7 mouse cellular contexts compared by ENCODE assay signal in the genomic region with DNA sequence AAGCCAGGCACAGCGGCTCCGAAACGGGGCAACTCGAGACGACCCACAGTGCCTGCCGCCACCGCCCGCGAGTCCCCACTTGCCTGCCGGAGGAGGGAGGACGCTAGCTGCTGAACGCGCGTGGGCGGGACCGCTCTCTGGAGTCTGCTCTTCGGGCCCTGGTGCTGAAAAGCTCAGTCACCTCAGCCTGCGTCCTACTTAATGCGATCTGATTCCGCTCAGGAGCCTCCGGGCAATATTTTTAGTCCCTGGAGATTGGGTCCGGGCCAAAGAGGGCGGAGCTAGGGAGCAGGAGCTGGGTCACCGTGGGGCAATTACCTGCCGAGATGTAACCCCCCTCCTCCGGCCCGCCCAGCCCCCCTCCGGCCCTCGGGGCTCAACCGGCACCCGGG. TPM values are rescaled to one million over a fixed set of nuclear protein-coding genes. Genes with fewer than 3 reads are reported as not detected.
A peak's percentile ranks its signal among the peaks of the same experiment; 100 is the strongest.
DNase-seq lines count a peak whose midpoint lies in the region; ATAC-seq and TF ChIP-seq lines count a peak whose summit lies in the region.

No protein-coding gene starts in this region.

- peak overlapping the region; percentile 72 for H3K4me2 ChIP-seq in limb, embryonic 13.5 days (replicated peaks)
- H3K4me2 ChIP-seq in midbrain, embryonic 15.5 days, result peak overlapping the region; percentile 53

- peak; percentile 52 for ATAC-seq in limb, embryonic 13.5 days (ENCODE audit: low FRiP score, low read depth)
- ATAC-seq in midbrain, embryonic 15.5 days (replicated peaks), result peak; percentile 77

- peaks cover 16% of the 10 kb centered on the region for H3K4me1 ChIP-seq in limb, embryonic 13.5 days
- peaks cover 22% of the 10 kb centered on the region for H3K4me1 ChIP-seq in midbrain, embryonic 15.5 days
- peaks cover 28% of the 10 kb centered on the region; the same call in 1 of the 2 replicates for H3K4me1 ChIP-seq in spleen, adult 2 months (ENCODE audit: control insufficient read depth, insufficient read depth, insufficient read length)

- no peak for TF ChIP-seq CTCF in spleen, adult 2 months (IDR thresholded peaks at IDR 0.05; ENCODE audit: extremely low read depth, insufficient read depth, insufficient read length, insufficient replicate concordance)

- peak overlapping the region; percentile 87 for H3K4me3 ChIP-seq in limb, embryonic 13.5 days
- peak overlapping the region; percentile 95 for H3K4me3 ChIP-seq in midbrain, embryonic 15.5 days
- H3K4me3 ChIP-seq in spleen, adult 2 months (ENCODE audit: extremely low read depth, insufficient read depth, insufficient read length), result peak overlapping the region; percentile 74

- peak overlapping the region; percentile 90 for H3K9ac ChIP-seq in limb, embryonic 13.5 days
- H3K9ac ChIP-seq in midbrain, embryonic 15.5 days, result peak overlapping the region; percentile 92

- H3K27me3 ChIP-seq in limb, embryonic 13.5 days, result no peaks in the 10 kb centered on the region
- no peaks in the 10 kb centered on the region for H3K27me3 ChIP-seq in midbrain, embryonic 15.5 days (replicated peaks)
- no peaks in the 10 kb centered on the region for H3K27me3 ChIP-seq in spleen, adult 2 months (ENCODE audit: control insufficient read depth, insufficient read depth, low read length)

- peak overlapping the region; percentile 85 for H3K27ac ChIP-seq in limb, embryonic 13.5 days
- H3K27ac ChIP-seq in midbrain, embryonic 15.5 days, result peak overlapping the region; percentile 85
- peak overlapping the region; percentile 77 for H3K27ac ChIP-seq in spleen, adult 2 months (ENCODE audit: insufficient read depth, low read length)

- no peaks in the 10 kb centered on the region for H3K9me3 ChIP-seq in limb, embryonic 13.5 days
- H3K9me3 ChIP-seq in midbrain, embryonic 15.5 days, result no peaks in the 10 kb centered on the region

- DNase-seq in adrenal gland, adult (ENCODE audit: inconsistent age in 2 of 2, low spot score in 1 of 2), result peak; percentile 86 to 95
- peak; percentile 71 for DNase-seq in embryo, embryonic 10.5 days (ENCODE audit: low spot score)
- DNase-seq in heart, adult 11 months, result peak; percentile 98
- peak; percentile 88 for DNase-seq in kidney, adult 18-20 months
- peak; percentile 69 to 84 for DNase-seq in spleen, adult 2 months (ENCODE audit: low read depth in 1 of 2, low spot score in 2 of 2)

- WGBS in limb, embryonic 13.5 days, result 0% methylated on average over 28 of the region's 31 CpGs
- under 1% methylated on average over 31 of the region's 31 CpGs for WGBS in midbrain, embryonic 15.5 days
- under 1% methylated on average over 31 of the region's 31 CpGs for WGBS in spleen, adult 2 months

- peaks cover 31% of the 10 kb centered on the region for H3K36me3 ChIP-seq in limb, embryonic 13.5 days
- H3K36me3 ChIP-seq in midbrain, embryonic 15.5 days (replicated peaks), result peaks cover 19% of the 10 kb centered on the region
- peaks cover 13% of the 10 kb centered on the region for H3K36me3 ChIP-seq in spleen, adult 2 months (ENCODE audit: control insufficient read depth, insufficient read depth, low read length)

- TF ChIP-seq POLR2A in spleen, adult 2 months (IDR thresholded peaks at IDR 0.05; ENCODE audit: low read depth, low read length), result no peak

RNA-seq across cellular contexts. Expression of a gene that starts 0.5 kb away (rescaled TPM):
- 22.0 and 24.4 TPM in 2 replicates for polyA plus RNA-seq in limb, embryonic 13.5 days (2015; fragmentation: Nextera tagmentation; extraction: Ambion mirVana)
- polyA plus RNA-seq in midbrain, embryonic 15.5 days (2015; fragmentation: Nextera tagmentation; extraction: Ambion mirVana), result 26.4 and 28.2 TPM in 2 replicates
- polyA plus RNA-seq in spleen, adult 2 months (2012; rRNA removed), result 98.3 and 115 TPM in 2 replicates

RNA-seq across cellular contexts. Expression of a gene that starts 17.1 kb away (rescaled TPM):
- 11.5 and 14.3 TPM in 2 replicates for polyA plus RNA-seq in limb, embryonic 13.5 days (2015; fragmentation: Nextera tagmentation; extraction: Ambion mirVana)
- 4.4 and 4.8 TPM in 2 replicates for polyA plus RNA-seq in midbrain, embryonic 15.5 days (2015; fragmentation: Nextera tagmentation; extraction: Ambion mirVana)
- polyA plus RNA-seq in spleen, adult 2 months (2012; rRNA removed), result 52.8 and 90.0 TPM in 2 replicates

RNA-seq across cellular contexts. Expression of a gene that starts 27.7 kb away (rescaled TPM):
- polyA plus RNA-seq in limb, embryonic 13.5 days (2015; fragmentation: Nextera tagmentation; extraction: Ambion mirVana), result 21.5 and 23.5 TPM in 2 replicates
- 22.1 and 26.4 TPM in 2 replicates for polyA plus RNA-seq in midbrain, embryonic 15.5 days (2015; fragmentation: Nextera tagmentation; extraction: Ambion mirVana)
- 15.5 and 17.8 TPM in 2 replicates for polyA plus RNA-seq in spleen, adult 2 months (2012; rRNA removed)

RNA-seq across cellular contexts. Expression of a gene that starts 29.8 kb away (rescaled TPM):
- polyA plus RNA-seq in limb, embryonic 13.5 days (2015; fragmentation: Nextera tagmentation; extraction: Ambion mirVana), result 49.7 and 50.4 TPM in 2 replicates
- polyA plus RNA-seq in midbrain, embryonic 15.5 days (2015; fragmentation: Nextera tagmentation; extraction: Ambion mirVana), result 60.2 and 62.0 TPM in 2 replicates
- 53.7 and 61.8 TPM in 2 replicates for polyA plus RNA-seq in spleen, adult 2 months (2012; rRNA removed)

RNA-seq across cellular contexts. Expression of a gene that starts 34.6 kb away (rescaled TPM):
- polyA plus RNA-seq in limb, embryonic 13.5 days (2015; fragmentation: Nextera tagmentation; extraction: Ambion mirVana), result 12.0 and 12.5 TPM in 2 replicates
- 5.7 and 6.3 TPM in 2 replicates for polyA plus RNA-seq in midbrain, embryonic 15.5 days (2015; fragmentation: Nextera tagmentation; extraction: Ambion mirVana)
- 35.7 and 48.6 TPM in 2 replicates for polyA plus RNA-seq in spleen, adult 2 months (2012; rRNA removed)

Comparison
In these comparisons a context has a peak if more than half of its experiments do, and no peak if none do; other contexts are left out.
1. Peak in every context shown above with its lines: DNase-seq, ATAC-seq, H3K4me3 ChIP-seq and H3K27ac ChIP-seq.